Mouse (Mus musculus) heart, embryonic 10.5 days (tissue): ENCODE measurements around the gene Ppp6r3. TPM values are rescaled to one million over a fixed set of nuclear protein-coding genes. Genes with fewer than 3 reads are reported as not detected.

Experiments used
- DNase-seq: peaks from one replicate; pipeline ENCODE4 v3.0.0-alpha.2; 2017; ENCODE audit warnings: low spot score
- H3K27ac ChIP-seq: fragments of 300-500 bp; sonication (generic); 2 replicates; pipeline ENCODE4 v1.5.1; 2016; ENCODE audit warnings: mild to moderate bottlenecking
- H3K27me3 ChIP-seq: fragments of 300-500 bp; sonication (generic); 2 replicates; pipeline ENCODE4 v1.6.1; 2016; ENCODE audit warnings: mild to moderate bottlenecking; ENCODE audit not compliant: poor library complexity, insufficient read depth, severe bottlenecking
- H3K36me3 ChIP-seq: fragments of 300-500 bp; sonication (generic); 2 replicates; pipeline ENCODE4 v1.6.1; 2016; ENCODE audit warnings: mild to moderate bottlenecking, moderate library complexity
- H3K4me1 ChIP-seq: fragments of 300-500 bp; sonication (generic); 2 replicates; pipeline ENCODE4 v1.6.1; 2016; ENCODE audit warnings: mild to moderate bottlenecking
- H3K4me3 ChIP-seq: fragments of 300-500 bp; sonication (generic); 2 replicates; pipeline ENCODE4 v1.5.1; 2016; ENCODE audit warnings: mild to moderate bottlenecking, moderate library complexity
- H3K9me3 ChIP-seq: fragments of 300-500 bp; sonication (generic); 2 replicates; pipeline ENCODE4 v1.6.1; 2016; ENCODE audit warnings: mild to moderate bottlenecking, moderate library complexity
- WGBS: fragments of 180-500 bp; shearing (Covaris S2); methylation state at CpG from one replicate; pipeline ENCODE4 v1.1.7; 2016; 5-methylcytosine and 5-hydroxymethylcytosine counted together
- polyA plus RNA-seq: library from polyadenylated mRNA; unstranded; fragments of >200 nt; fragmentation: Nextera tagmentation; extraction: Ambion mirVana; gene quantifications from 2 replicates; pipeline ENCODE4 v1.2.1, GENCODE M21; 2016

The Ppp6r3 gene
- polyA plus RNA-seq, 1 experiment from 2014 or later: 63.5 TPM

- DNase-seq: no peak
- WGBS: 65% methylated on average over 1 of the region's 1 CpGs
- H3K27me3 ChIP-seq: peaks cover 40% of the 10 kb centered on the region
- no peaks in the 10 kb centered on the region for H3K36me3 ChIP-seq
- H3K4me1 ChIP-seq: peaks cover 19% of the 10 kb centered on the region
- H3K4me3 ChIP-seq: no peak overlapping the region
- H3K9me3 ChIP-seq: no peaks in the 10 kb centered on the region
- no peak overlapping the region for H3K27ac ChIP-seq
These were observed 169.8 kb downstream of the Ppp6r3 start for GRCm38 (mm10) chr19:3405531-3406281.

Other genes with a start within 250 kb of the Ppp6r3 start
- gene Tesmin, start 186.9 kb downstream of the Ppp6r3 start, polyA plus RNA-seq: 0.21 and 1.1 TPM in 2 replicates
- 13.5 and 14.9 TPM in 2 replicates for gene Gal, start 161.2 kb downstream of the Ppp6r3 start, polyA plus RNA-seq
- 4.1 and 5.2 TPM in 2 replicates for gene Lrp5, start 110.8 kb upstream of the Ppp6r3 start, polyA plus RNA-seq
- gene 1810055G02Rik, start 132.5 kb upstream of the Ppp6r3 start, polyA plus RNA-seq: 34.5 and 38.8 TPM in 2 replicates
- gene Kmt5b, start 191.7 kb upstream of the Ppp6r3 start, polyA plus RNA-seq: 21.6 and 24.1 TPM in 2 replicates